Mouse (Mus musculus) large intestine, adult 2 months (tissue): ENCODE results near the gene Atxn3. TPM values are rescaled to one million over a fixed set of nuclear protein-coding genes. Genes with fewer than 3 reads are reported as not detected.

ENCODE experiments used
- DNase-seq: peaks from one replicate; pipeline ENCODE4 v3.0.0-alpha.2; 2012; ENCODE audit warnings: low read depth, low spot score
- WGBS: fragments of 180-500 bp; shearing (Covaris S2); methylation state at CpG from one replicate; pipeline ENCODE4 v1.1.7; 2018; 5-methylcytosine and 5-hydroxymethylcytosine counted together
- polyA plus RNA-seq: library from polyadenylated mRNA; depleted of rRNA; stranded (reverse); fragments of >200 nt; gene quantifications from 2 replicates; pipeline ENCODE4 v1.2.3, GENCODE M21; 2012; rRNA removed

The Atxn3 gene
- polyA plus RNA-seq, 1 experiment: 2.4 TPM

DNA sequence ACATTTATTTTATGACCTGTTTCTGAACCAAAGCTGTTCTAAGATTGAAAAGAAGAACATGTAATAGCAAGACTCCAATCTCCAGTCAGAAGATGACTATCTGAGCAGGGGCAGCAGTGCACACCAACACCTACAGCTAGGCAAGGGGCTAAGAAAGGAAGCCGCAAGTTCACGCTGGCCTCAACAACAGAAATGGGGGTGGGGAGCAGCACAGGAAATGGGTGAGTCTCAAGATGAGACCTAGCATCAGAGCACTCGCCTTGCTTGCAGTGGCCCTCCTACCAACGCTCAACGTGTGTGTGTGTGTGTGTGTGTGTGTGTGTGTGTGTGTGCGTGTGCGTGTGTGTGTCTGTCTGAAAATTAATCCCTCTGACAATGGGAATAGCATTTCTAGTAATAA is 60.9 kb downstream of the Atxn3 start:
- 85% methylated on average over 7 of the region's 7 CpGs for WGBS
- no peak for DNase-seq

DNA sequence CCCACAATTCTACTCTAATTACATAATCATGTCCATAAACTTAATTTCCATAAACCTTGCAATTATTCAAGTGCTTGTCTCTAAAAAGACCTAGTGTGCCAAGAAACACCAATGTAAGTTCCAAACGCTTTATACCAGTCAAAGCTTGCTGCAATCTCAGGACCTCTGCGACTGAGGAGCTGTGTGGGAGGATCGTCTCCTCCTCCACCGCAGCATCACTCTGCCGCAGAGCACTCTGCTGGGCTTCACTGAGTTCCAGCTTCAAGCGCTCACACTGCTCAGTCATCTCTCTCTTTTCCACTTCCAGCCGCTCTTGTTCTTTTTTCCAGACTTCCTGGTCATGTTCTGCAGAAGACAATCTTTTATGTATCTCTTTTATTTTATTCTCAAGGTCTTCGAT is 64.8 kb downstream of the Atxn3 start:
- DNase-seq: no peak
- WGBS: 87% methylated on average over 8 of the region's 8 CpGs

DNA sequence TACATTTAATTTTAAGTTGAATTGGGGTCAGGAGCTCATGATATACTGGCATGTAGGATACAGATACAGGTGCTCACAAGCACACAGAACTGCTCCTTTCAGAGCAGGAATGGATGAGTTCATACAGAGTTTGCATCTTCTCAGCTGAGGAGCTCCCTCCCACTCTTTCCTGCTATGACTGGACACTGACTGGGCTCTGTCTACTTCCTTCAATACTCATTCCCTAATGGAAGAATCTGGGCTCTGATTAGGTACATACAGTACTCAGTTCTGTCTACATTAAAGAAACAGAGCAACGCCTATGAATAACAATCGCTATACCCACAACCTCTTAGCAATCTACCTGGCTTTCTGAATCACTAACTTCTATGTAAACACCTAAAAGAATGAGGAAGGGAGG is 65.2 kb downstream of the Atxn3 start:
- WGBS: 77% methylated on average over 2 of the region's 2 CpGs
- DNase-seq: no peak

- no peak for DNase-seq
- WGBS: 90% methylated on average over 5 of the region's 5 CpGs
Measured at GRCm38 (mm10) chr12:101891066-101891465, 67.0 kb downstream of the Atxn3 start.

DNA sequence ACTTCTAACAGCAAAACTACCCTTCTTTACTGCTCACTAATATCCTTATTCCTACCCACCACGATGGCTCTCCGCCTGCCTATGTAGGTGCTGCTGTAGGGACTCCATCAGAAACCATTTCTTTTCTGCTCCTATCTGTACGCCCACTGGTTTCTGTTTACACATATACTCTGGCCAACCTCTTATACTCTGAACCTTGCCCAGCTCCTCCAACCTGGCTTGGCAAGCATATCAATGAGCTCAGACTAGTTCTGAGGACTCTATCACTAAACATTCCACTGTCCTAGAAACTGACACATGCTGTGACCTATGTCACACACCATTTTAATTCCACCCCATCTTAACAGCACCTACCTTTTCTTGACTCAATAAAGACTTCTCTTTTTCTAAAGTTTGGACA is 68.7 kb downstream of the Atxn3 start:
- 48% methylated on average over 3 of the region's 3 CpGs for WGBS

GRCm38 (mm10) chr12:101888312-101888711 is 69.7 kb downstream of the Atxn3 start:
- no peak for DNase-seq
- WGBS: 62% methylated on average over 2 of the region's 2 CpGs

More for the DNA sequence above, 68.7 kb downstream of the Atxn3 start:
- DNase-seq: no peak

GRCm38 (mm10) chr12:101884926-101885325 is 73.1 kb downstream of the Atxn3 start:
- WGBS: 92% methylated on average over 7 of the region's 7 CpGs
- DNase-seq: no peak

DNA sequence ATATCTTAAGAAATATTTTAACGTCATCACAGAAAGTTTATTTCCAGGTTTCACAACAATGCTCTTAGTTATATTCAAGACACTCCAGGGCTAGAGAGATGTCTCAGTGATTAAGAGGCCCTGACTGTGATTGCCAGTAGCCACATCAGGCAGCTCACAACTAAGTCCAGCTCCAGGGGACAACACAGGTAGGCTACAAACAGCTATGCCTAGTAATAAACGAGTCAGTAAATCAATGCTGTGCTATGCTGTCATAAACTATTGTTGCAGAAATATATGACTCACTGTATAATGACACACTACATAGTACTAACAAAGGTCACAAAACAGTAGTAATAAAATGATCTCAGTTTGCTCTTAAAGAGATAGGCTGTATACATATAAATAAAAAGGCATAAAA is 81.7 kb downstream of the Atxn3 start:
- WGBS: 48% methylated on average over 2 of the region's 2 CpGs
- peak; percentile 55 for DNase-seq

GRCm38 (mm10) chr12:101875107-101875506 is 82.9 kb downstream of the Atxn3 start:
- peak; percentile 27 for DNase-seq
- 15% methylated on average over 1 of the region's 1 CpGs for WGBS

Other genes starting within 250 kb of the Atxn3 start
- 0.70 and 0.99 TPM in 2 replicates for gene Tc2n, start 239.7 kb downstream of the Atxn3 start, polyA plus RNA-seq
- 17.2 and 27.3 TPM in 2 replicates for gene Fbln5, start 139.2 kb downstream of the Atxn3 start, polyA plus RNA-seq
- gene Trip11, start 45.0 kb downstream of the Atxn3 start, polyA plus RNA-seq: 2.7 and 4.4 TPM in 2 replicates
- gene Cpsf2, start 17.7 kb upstream of the Atxn3 start, polyA plus RNA-seq: 3.5 and 4.6 TPM in 2 replicates
- gene Slc24a4, start 170.5 kb upstream of the Atxn3 start, polyA plus RNA-seq: 0.05 and 0.07 TPM in 2 replicates